Mouse (Mus musculus): ENCODE measurements around the gene Vstm4.

Vstm4 gene

GRCm38 (mm10) chr14:32859831-32860569, 3.4 kb downstream of the Vstm4 start:
- no peak for DNase-seq (ENCODE audit: low spot score)

GRCm38 (mm10) chr14:32861149-32861581, 4.6 kb downstream of the Vstm4 start:
- DNase-seq (ENCODE audit: low spot score), result peak; percentile 38

- DNase-seq (ENCODE audit: low spot score), result no peak
Measured at GRCm38 (mm10) chr14:32861656-32862055, 5.1 kb downstream of the Vstm4 start.

- DNase-seq (ENCODE audit: low spot score), result no peak
Measured at GRCm38 (mm10) chr14:32865331-32865730, 8.8 kb downstream of the Vstm4 start.

- DNase-seq (ENCODE audit: low spot score), result no peak
Measured at GRCm38 (mm10) chr14:32871963-32872362, 15.4 kb downstream of the Vstm4 start.

- DNase-seq (ENCODE audit: low spot score), result no peak
Measured at GRCm38 (mm10) chr14:32877549-32877948, 21.0 kb downstream of the Vstm4 start.

- no peak for DNase-seq (ENCODE audit: low spot score)
Measured at GRCm38 (mm10) chr14:32880332-32880731, 23.8 kb downstream of the Vstm4 start.

- no peak for DNase-seq (ENCODE audit: low spot score)
Measured at GRCm38 (mm10) chr14:32881693-32882092, 25.1 kb downstream of the Vstm4 start.

GRCm38 (mm10) chr14:32888876-32889674, 32.5 kb downstream of the Vstm4 start:
- DNase-seq (ENCODE audit: low spot score), result peak; percentile 22

- DNase-seq (ENCODE audit: low spot score), result no peak
Measured at GRCm38 (mm10) chr14:32894341-32894853, 37.8 kb downstream of the Vstm4 start.

GRCm38 (mm10) chr14:32894878-32895277, 38.3 kb downstream of the Vstm4 start:
- no peak for DNase-seq (ENCODE audit: low spot score)

- DNase-seq (ENCODE audit: low spot score), result no peak
Measured at GRCm38 (mm10) chr14:32896896-32897295, 40.3 kb downstream of the Vstm4 start.

GRCm38 (mm10) chr14:32903203-32903602, 46.6 kb downstream of the Vstm4 start:
- DNase-seq (ENCODE audit: low spot score), result peak; percentile 81

GRCm38 (mm10) chr14:32906545-32906944, 50.0 kb downstream of the Vstm4 start:
- no peak for DNase-seq (ENCODE audit: low spot score)

- no peak for DNase-seq (ENCODE audit: low spot score)
Measured at GRCm38 (mm10) chr14:32909112-32909511, 52.6 kb downstream of the Vstm4 start.

GRCm38 (mm10) chr14:32911187-32911586, 54.6 kb downstream of the Vstm4 start:
- no peak for DNase-seq (ENCODE audit: low spot score)

- no peak for DNase-seq (ENCODE audit: low spot score)
Measured at GRCm38 (mm10) chr14:32915360-32915759, 58.8 kb downstream of the Vstm4 start.

- no peak for DNase-seq (ENCODE audit: low spot score)
Measured at GRCm38 (mm10) chr14:32917919-32918318, 61.4 kb downstream of the Vstm4 start.

- no peak for DNase-seq (ENCODE audit: low spot score)
Measured at GRCm38 (mm10) chr14:32923871-32924270, 67.3 kb downstream of the Vstm4 start.

GRCm38 (mm10) chr14:32931709-32932108, 75.2 kb downstream of the Vstm4 start:
- no peak for DNase-seq (ENCODE audit: low spot score)

- DNase-seq (ENCODE audit: low spot score), result no peak
Measured at GRCm38 (mm10) chr14:32932220-32932619, 75.7 kb downstream of the Vstm4 start.

- no peak for DNase-seq (ENCODE audit: low spot score)
Measured at GRCm38 (mm10) chr14:32934064-32934463, 77.5 kb downstream of the Vstm4 start.

GRCm38 (mm10) chr14:32939217-32939616, 82.7 kb downstream of the Vstm4 start:
- DNase-seq (ENCODE audit: low spot score), result no peak
